Mouse (Mus musculus) mesoderm, embryonic 11.5 days (tissue): ENCODE data around the gene Prh1.
"Not testable (repeated sequence)": the region's sequence is repeated elsewhere in the genome, so short reads cannot be mapped to it uniquely, and the experiment has no call there.

Experiments used
- DNase-seq: peaks from one replicate; pipeline ENCODE4 v3.0.0-alpha.2; 2012; ENCODE audit warnings: low read depth, low spot score

Prh1 gene

GRCm38 (mm10) chr6:132569509-132569908 lies at the start of gene Prh1:
Gene Prh1 (plus strand): TSS chr6:132569809.
- DNase-seq: not testable (repeated sequence)

GRCm38 (mm10) chr6:132595613-132596012 lies 26.0 kb downstream of the Prh1 start, which contains the start of gene Prp2:
Gene Prp2 (plus strand): TSS chr6:132595913.
- not testable (repeated sequence) for DNase-seq
